ENCODE assay signal across 8 mouse cellular contexts in the genomic region with DNA sequence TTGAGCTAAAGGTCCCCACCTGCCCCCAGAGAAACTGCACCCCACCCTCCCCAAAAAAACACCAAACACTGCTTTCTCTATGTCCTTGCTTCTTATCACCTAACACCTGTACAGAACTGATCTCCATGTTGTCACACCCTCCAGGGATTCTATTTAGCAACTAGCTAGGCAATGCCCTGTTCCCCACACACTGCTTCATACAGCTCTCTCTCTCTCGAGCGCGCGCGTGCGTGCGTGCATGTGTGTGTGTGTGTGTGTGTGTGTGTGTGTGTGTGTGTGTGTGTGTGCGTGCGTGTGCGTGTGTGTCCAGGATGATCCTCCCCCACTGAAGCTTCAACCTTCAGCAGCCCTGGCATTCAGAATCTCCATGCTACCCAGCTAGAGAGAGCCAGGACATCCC. TPM values are rescaled to one million over a fixed set of nuclear protein-coding genes. Genes with fewer than 3 reads are reported as not detected.
A peak's percentile ranks its signal among the peaks of the same experiment; 100 is the strongest.
DNase-seq lines count a peak whose midpoint lies in the region; ATAC-seq and TF ChIP-seq lines count a peak whose summit lies in the region.

No protein-coding gene starts in this region.

- H3K4me2 ChIP-seq in kidney, postnatal 0 days (ENCODE audit: low read length) = peak overlapping the region; percentile 67
- H3K4me2 ChIP-seq in embryonic facial prominence, embryonic 12.5 days (replicated peaks) = peak overlapping the region; percentile 57
- peak overlapping the region; percentile 61 for H3K4me2 ChIP-seq in intestine, embryonic 14.5 days (ENCODE audit: low read length)
- 0 out of 2 replicates have a peak overlapping the region, but pooled peaks have one; percentile 21 for H3K4me2 ChIP-seq in midbrain, postnatal 0 days (ENCODE audit: low read depth, low read length, poor library complexity, severe bottlenecking)

- ATAC-seq in kidney, postnatal 0 days (replicated peaks; ENCODE audit: low FRiP score, low read depth) = no peak
- ATAC-seq in embryonic facial prominence, embryonic 12.5 days (ENCODE audit: insufficient number of reproducible peaks, insufficient read depth, low FRiP score, low TSS enrichment) = no peak
- no peak for ATAC-seq in intestine, embryonic 14.5 days (replicated peaks; ENCODE audit: low FRiP score, low TSS enrichment, low read depth)
- no peak for ATAC-seq in midbrain, postnatal 0 days (ENCODE audit: low FRiP score)

- H3K4me3 ChIP-seq in kidney, postnatal 0 days (replicated peaks; ENCODE audit: low read depth, low read length) = peak overlapping the region; percentile 19
- peak overlapping the region; percentile 32 for H3K4me3 ChIP-seq in embryonic facial prominence, embryonic 12.5 days
- peak overlapping the region; percentile 38; the same call in 1 of the 2 replicates for H3K4me3 ChIP-seq in intestine, embryonic 14.5 days (ENCODE audit: low read depth, low read length)
- no peak overlapping the region for H3K4me3 ChIP-seq in midbrain, postnatal 0 days (ENCODE audit: low read depth, low read length)

- 0 out of 2 replicates have a peak, but pooled peaks cover 3% of the 10 kb centered on the region for H3K36me3 ChIP-seq in kidney, postnatal 0 days (ENCODE audit: insufficient read depth, low read length)
- 0 out of 2 replicates have a peak, but pooled peaks cover 6% of the 10 kb centered on the region for H3K36me3 ChIP-seq in embryonic facial prominence, embryonic 12.5 days
- H3K36me3 ChIP-seq in intestine, embryonic 14.5 days (ENCODE audit: control insufficient read depth, insufficient read depth, low read length) = no peaks in the 10 kb centered on the region; the same call in 1 of the 2 replicates
- no peaks in the 10 kb centered on the region for H3K36me3 ChIP-seq in midbrain, postnatal 0 days (ENCODE audit: insufficient read depth, low read length)

- H3K9ac ChIP-seq in kidney, postnatal 0 days (ENCODE audit: low read depth, low read length) = peak overlapping the region; percentile 49; the same call in 1 of the 2 replicates
- peak overlapping the region; percentile 32 for H3K9ac ChIP-seq in embryonic facial prominence, embryonic 12.5 days
- H3K9ac ChIP-seq in intestine, embryonic 14.5 days (ENCODE audit: low read length) = peak overlapping the region; percentile 61
- no peak overlapping the region for H3K9ac ChIP-seq in midbrain, postnatal 0 days (replicated peaks; ENCODE audit: low read length, poor library complexity, severe bottlenecking)

- 67% methylated on average over 8 of the region's 10 CpGs for WGBS in kidney, postnatal 0 days
- 91% methylated on average over 9 of the region's 10 CpGs for WGBS in embryonic facial prominence, embryonic 12.5 days
- 83% methylated on average over 10 of the region's 10 CpGs for WGBS in intestine, embryonic 14.5 days
- WGBS in midbrain, postnatal 0 days = 92% methylated on average over 10 of the region's 10 CpGs

- H3K9me3 ChIP-seq in kidney, postnatal 0 days (replicated peaks; ENCODE audit: low read length) = no peaks in the 10 kb centered on the region
- no peaks in the 10 kb centered on the region for H3K9me3 ChIP-seq in embryonic facial prominence, embryonic 12.5 days
- no peaks in the 10 kb centered on the region for H3K9me3 ChIP-seq in intestine, embryonic 14.5 days (ENCODE audit: control insufficient read depth, low read length)
- H3K9me3 ChIP-seq in midbrain, postnatal 0 days (ENCODE audit: low read length) = no peaks in the 10 kb centered on the region

- peaks cover 37% of the 10 kb centered on the region for H3K4me1 ChIP-seq in kidney, postnatal 0 days (replicated peaks; ENCODE audit: insufficient read depth, low read length)
- H3K4me1 ChIP-seq in embryonic facial prominence, embryonic 12.5 days = peaks cover 64% of the 10 kb centered on the region
- H3K4me1 ChIP-seq in intestine, embryonic 14.5 days (replicated peaks; ENCODE audit: control insufficient read depth, insufficient read depth, low read length) = peaks cover 51% of the 10 kb centered on the region
- H3K4me1 ChIP-seq in midbrain, postnatal 0 days (ENCODE audit: insufficient read depth, low read length) = no peaks in the 10 kb centered on the region

- H3K27ac ChIP-seq in kidney, postnatal 0 days = 0 out of 2 replicates have a peak overlapping the region, but pooled peaks have one; percentile 85
- peak overlapping the region; percentile 69; the same call in 1 of the 2 replicates for H3K27ac ChIP-seq in embryonic facial prominence, embryonic 12.5 days
- H3K27ac ChIP-seq in intestine, embryonic 14.5 days (ENCODE audit: low read depth) = peak overlapping the region; percentile 92
- no peak overlapping the region for H3K27ac ChIP-seq in midbrain, postnatal 0 days (ENCODE audit: low read depth, low read length)

- TF ChIP-seq CTCF in kidney, postnatal 0 days (IDR thresholded peaks at IDR 0.05; ENCODE audit: low read depth) = no peak
- no peak for TF ChIP-seq CTCF in midbrain, postnatal 0 days (IDR thresholded peaks at IDR 0.05)

- DNase-seq in kidney, postnatal 0 days (ENCODE audit: low spot score) = no peak
- no peak for DNase-seq in kidney, postnatal 10 days
- no peak for DNase-seq in intestine, embryonic 14.5 days (ENCODE audit: low spot score)
- DNase-seq in midbrain, postnatal 0 days (ENCODE audit: low spot score) = no peak
- no peak for DNase-seq in cerebellum, adult 11-12 months
- no peak for DNase-seq in adrenal gland, postnatal 10 days
- DNase-seq in cerebellum, adult 9-11 months = no peak

- H3K27me3 ChIP-seq in kidney, postnatal 0 days (ENCODE audit: insufficient read depth, low read length) = no peaks in the 10 kb centered on the region
- H3K27me3 ChIP-seq in embryonic facial prominence, embryonic 12.5 days = no peaks in the 10 kb centered on the region
- no peaks in the 10 kb centered on the region for H3K27me3 ChIP-seq in intestine, embryonic 14.5 days (replicated peaks; ENCODE audit: control insufficient read depth, insufficient read depth, low read length)
- no peaks in the 10 kb centered on the region for H3K27me3 ChIP-seq in midbrain, postnatal 0 days (ENCODE audit: insufficient read depth, low read length)

RNA-seq across cellular contexts. Expression of gene Akna, which starts 1.1 kb away (rescaled TPM):
- 2.9 and 3.3 TPM in 2 replicates for polyA plus RNA-seq in kidney, postnatal 0 days (2015; fragmentation: Nextera tagmentation; extraction: Ambion mirVana)
- polyA plus RNA-seq in embryonic facial prominence, embryonic 12.5 days (2016; fragmentation: Nextera tagmentation; extraction: Ambion mirVana) = 11.6 and 12.4 TPM in 2 replicates
- 6.4 and 6.8 TPM in 2 replicates for polyA plus RNA-seq in intestine, embryonic 14.5 days (2014; fragmentation: Nextera tagmentation; extraction: Ambion mirVana)
- 4.4 and 5.3 TPM in 2 replicates for total RNA-seq in midbrain, postnatal 0 days (2014; rRNA removed)
- polyA plus RNA-seq in midbrain, postnatal 0 days (2015; fragmentation: Nextera tagmentation; extraction: Ambion mirVana) = 1.9 and 2.1 TPM in 2 replicates
- 1 to 10 TPM; 7.4 to 7.7 TPM for total RNA-seq in adrenal gland, postnatal 10 days (2021)

RNA-seq across cellular contexts. Expression of gene Orm2, which starts 39.8 kb away (rescaled TPM):
- polyA plus RNA-seq in kidney, postnatal 0 days (2015; fragmentation: Nextera tagmentation; extraction: Ambion mirVana) = not detected in 2 replicates
- polyA plus RNA-seq in embryonic facial prominence, embryonic 12.5 days (2016; fragmentation: Nextera tagmentation; extraction: Ambion mirVana) = not detected in 2 replicates
- not detected in 2 replicates for polyA plus RNA-seq in intestine, embryonic 14.5 days (2014; fragmentation: Nextera tagmentation; extraction: Ambion mirVana)
- total RNA-seq in midbrain, postnatal 0 days (2014; rRNA removed) = not detected in 2 replicates
- not detected in 2 replicates for polyA plus RNA-seq in midbrain, postnatal 0 days (2015; fragmentation: Nextera tagmentation; extraction: Ambion mirVana)
- under 1 TPM in 1 of 2 experiments, not detected in 1; 0.84 TPM for total RNA-seq in adrenal gland, postnatal 10 days (2021)

RNA-seq across cellular contexts. Expression of gene Orm3, which starts 46.1 kb away (rescaled TPM):
- polyA plus RNA-seq in kidney, postnatal 0 days (2015; fragmentation: Nextera tagmentation; extraction: Ambion mirVana) = not detected in 2 replicates
- not detected in 2 replicates for polyA plus RNA-seq in embryonic facial prominence, embryonic 12.5 days (2016; fragmentation: Nextera tagmentation; extraction: Ambion mirVana)
- not detected in 2 replicates for polyA plus RNA-seq in intestine, embryonic 14.5 days (2014; fragmentation: Nextera tagmentation; extraction: Ambion mirVana)
- total RNA-seq in midbrain, postnatal 0 days (2014; rRNA removed) = not detected in 2 replicates
- not detected in 2 replicates for polyA plus RNA-seq in midbrain, postnatal 0 days (2015; fragmentation: Nextera tagmentation; extraction: Ambion mirVana)
- 1 to 10 TPM; 1.5 to 2.2 TPM for total RNA-seq in adrenal gland, postnatal 10 days (2021)

RNA-seq across cellular contexts. Expression of gene Orm1, which starts 57.7 kb away (rescaled TPM):
- polyA plus RNA-seq in kidney, postnatal 0 days (2015; fragmentation: Nextera tagmentation; extraction: Ambion mirVana) = not detected in 2 replicates
- polyA plus RNA-seq in embryonic facial prominence, embryonic 12.5 days (2016; fragmentation: Nextera tagmentation; extraction: Ambion mirVana) = not detected in 2 replicates
- polyA plus RNA-seq in intestine, embryonic 14.5 days (2014; fragmentation: Nextera tagmentation; extraction: Ambion mirVana) = not detected in 2 replicates
- total RNA-seq in midbrain, postnatal 0 days (2014; rRNA removed) = not detected in 2 replicates
- polyA plus RNA-seq in midbrain, postnatal 0 days (2015; fragmentation: Nextera tagmentation; extraction: Ambion mirVana) = not detected in 2 replicates
- total RNA-seq in adrenal gland, postnatal 10 days (2021) = 10 to 100 TPM in 1 of 2 experiments, 1 to 10 TPM in 1; 3.2 to 11.8 TPM
